Mouse (Mus musculus): ENCODE data around the gene Atoh7.
"Not testable (repeated sequence)": the region's sequence is repeated elsewhere in the genome, so short reads cannot be mapped to it uniquely, and the experiment has no call there.

Atoh7 gene

DNA sequence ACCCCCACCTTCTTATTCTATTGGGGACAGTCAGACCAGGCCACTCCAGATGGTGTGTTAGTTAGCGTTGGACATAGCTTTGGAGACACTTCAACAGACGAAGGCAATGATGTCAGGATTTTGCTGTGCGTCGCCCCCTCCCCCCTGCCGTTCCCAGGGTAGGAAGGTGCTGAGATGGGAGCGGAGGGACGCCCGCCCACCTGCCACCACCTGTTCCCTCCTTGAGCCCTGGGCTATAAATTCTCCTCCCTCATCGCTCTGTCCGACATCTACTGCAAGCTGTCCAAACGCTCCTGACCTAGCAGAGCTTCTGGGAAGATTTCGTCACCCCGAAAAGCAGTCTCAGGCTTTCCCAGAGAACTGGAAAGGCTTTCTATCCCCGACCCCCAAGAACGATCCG, at the start of gene Atoh7:
Gene Atoh7 (plus strand): TSS at position 131 of the 400 bp plus-strand sequence.
- no peak for DNase-seq

DNA sequence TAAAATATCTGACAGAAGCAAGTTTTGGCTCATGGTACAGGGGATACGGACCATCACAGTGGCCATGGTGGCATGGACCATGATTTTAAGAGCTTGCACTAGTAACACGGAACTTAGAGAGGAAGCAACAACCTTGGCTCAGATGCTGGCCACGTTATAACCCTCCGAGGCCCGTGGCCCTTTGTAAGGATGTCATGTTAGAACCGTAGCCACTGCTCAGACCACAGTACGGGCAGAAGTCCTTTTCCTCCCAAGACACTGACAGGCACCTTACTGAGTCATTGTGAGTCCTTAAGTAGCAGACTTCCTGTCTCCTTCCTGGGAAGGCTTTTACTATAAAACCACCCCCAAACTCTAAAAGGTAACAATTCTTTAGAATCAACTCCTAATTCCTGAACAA, 48.2 kb upstream of the Atoh7 start:
- DNase-seq, result no peak

DNA sequence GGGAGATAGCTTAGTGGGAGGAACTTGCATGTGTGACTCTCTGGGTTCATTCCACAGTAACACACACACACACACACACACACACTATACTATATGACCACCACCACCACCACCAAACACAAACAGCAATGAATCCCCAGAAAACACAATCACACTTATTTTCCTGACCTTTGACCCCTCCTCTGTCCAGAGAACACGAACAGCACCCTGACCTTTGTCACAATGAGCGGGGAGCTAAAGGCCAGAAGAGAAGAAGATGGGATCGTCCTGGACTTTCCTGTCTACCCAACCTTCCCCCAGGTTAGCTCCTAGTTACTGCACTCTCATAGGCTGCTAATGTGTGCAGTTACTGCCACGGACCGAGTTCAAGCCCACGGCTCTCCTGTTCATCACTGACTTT, 47.4 kb upstream of the Atoh7 start:
- no peak for DNase-seq

DNA sequence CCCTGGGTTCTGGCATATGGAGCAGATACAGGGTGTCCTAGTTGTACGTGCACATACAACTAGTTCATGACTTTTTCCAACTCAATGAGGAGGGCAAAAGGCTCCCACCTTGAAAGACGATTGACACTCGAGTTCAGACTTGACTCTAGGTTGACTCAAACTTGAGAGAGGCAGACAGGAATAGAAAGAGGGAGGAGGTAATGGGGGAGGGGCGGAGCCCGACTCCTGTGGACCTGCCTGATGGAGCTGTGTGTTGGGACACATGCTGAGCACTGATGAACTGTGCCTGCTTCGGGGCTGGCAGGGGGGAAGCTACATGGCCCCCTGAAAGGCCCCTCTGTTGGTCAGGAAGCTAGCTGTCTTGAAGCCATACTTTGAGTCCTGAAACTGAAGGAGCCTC, 46.4 kb upstream of the Atoh7 start:
- DNase-seq, result no peak

DNA sequence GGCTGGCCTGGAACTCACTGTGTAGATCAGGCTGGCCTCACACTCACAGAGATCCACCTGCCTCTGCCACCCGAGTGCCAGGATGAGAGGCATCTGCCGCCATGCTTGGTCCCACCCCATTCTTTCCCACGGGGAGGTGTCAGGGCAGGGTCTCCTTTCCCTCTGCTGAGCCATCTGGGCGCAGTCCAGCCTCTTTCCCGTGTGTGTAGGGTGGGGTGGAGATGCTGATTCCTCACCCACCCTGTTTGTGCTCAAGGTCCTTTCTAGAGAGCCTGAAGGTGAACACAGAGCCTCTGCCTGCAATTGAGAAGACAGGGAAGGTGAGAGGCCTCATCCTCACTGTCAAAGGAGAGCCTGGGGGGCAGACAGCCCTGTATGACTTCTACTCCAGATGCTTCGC, 45.4 kb upstream of the Atoh7 start:
- DNase-seq, result not testable (repeated sequence)

DNA sequence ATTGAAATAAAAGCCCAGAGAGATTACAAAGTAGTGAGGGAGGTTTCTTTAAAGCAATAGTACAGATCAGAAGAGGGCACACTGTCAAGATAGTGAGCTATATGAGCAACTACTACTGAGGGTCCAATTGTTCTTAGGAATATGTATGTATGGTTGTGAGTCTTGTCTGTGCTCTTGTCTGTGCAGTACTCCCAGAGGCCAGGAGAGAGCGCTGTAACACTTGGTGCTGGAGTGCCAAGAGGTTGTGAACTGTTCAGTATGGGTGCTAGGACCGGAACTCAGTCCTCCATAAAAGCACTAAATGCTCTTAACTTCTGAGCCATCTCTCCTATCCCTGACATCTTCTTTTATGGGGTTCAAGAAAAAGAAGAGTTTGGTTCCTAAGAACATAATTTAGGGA, 44.9 kb upstream of the Atoh7 start:
- no peak for DNase-seq

DNA sequence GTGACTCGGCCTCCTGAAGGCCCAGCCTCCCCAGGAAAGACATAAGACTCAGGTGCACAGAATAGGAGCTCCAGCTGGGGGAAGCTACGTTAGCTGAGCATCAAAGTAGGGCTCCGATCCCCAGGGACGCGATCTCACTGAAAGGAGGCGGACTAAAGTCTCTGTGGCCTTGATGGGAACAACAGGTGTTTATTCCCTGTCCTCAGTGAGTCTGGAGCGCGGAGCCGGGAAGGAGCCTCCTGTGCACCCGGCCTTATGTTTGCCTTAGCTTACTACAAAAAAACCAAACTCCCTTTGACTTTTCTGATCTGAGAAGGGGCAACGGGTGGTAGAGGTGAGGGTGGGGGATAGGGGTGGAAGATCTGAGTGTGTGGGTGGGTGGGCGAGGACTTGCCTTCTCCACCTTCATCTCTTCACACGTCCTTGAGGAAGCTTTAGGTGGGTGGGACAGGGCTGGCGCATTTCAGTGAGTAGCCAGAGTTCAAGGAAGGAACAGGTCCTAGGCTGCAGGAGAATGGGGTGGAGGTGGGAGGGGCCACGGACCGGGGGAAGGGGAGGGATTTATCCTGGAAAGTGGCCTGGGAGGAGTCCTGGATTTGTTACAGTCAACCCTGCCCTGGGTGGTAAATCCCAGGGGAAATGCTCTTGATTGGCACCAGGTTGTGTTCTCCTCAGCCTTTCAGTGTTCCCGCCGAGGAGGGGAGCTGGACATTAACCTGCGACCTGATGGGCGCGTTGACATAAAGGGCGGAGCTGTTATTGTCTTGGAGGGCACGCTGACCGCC, 42.3 kb upstream of the Atoh7 start:
- peak; percentile 56 for DNase-seq

DNA sequence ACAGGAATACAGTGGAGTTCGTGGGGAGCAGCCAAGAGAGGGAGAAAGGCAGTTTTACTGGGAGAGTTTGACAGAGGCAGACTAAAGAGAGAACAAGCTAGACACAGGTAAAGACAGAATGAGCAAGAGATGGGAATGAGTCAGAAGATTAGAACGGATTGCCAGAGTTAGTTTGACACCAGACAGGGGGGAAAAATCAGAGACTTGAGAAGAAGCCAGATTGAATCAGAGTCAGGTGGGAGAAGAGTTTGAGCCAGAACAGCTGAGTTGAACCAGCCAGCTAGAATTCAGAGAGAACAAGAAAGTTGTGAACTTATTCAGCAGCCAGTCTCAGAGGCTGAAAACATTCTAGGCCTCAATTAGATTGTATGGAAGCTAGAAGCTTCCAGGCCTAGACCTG, 39.6 kb upstream of the Atoh7 start, which contains the start of gene Pbld1:
Gene Pbld1 (plus strand): TSS at position 301 of the 400 bp plus-strand sequence.
- DNase-seq, result no peak

DNA sequence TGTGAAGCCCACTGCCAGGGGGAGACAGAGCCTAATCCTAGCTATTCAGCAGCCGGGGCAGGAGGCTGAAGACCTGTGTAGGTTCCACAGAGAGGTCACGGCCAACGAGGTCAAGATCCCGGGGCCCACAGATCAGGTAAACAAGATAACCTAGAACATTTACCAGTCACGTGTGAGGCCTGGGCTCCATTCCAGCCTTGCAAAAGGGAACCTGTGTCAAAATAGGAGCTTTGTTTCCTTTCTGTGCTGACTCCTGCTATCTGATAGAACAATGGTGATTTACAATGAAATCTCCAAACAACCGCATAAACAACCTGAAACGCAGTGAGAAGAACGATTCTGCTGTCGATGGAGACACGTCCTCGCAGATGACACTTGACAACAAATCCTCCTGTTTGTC, 39.0 kb upstream of the Atoh7 start:
- DNase-seq, result peak; percentile 85

DNA sequence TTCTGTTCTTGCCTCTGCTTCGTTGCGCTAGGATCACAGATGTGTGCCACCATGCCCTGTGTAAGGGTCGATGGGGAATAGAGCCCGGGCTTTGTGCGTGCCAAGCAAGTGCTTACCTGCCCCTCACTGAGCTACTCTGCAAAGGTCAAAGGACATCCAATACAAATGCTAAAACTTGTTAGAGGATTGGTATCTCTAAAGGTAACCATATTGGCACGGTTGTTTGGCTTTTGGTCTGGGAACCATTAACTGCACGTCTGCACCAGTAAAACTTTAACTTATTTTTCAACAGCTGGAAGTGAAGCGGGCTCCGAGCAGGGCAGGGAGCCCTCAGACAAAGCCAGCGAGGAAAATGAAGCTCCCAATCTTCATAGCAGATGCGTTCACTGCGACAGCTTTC, 38.2 kb upstream of the Atoh7 start:
- no peak for DNase-seq

DNA sequence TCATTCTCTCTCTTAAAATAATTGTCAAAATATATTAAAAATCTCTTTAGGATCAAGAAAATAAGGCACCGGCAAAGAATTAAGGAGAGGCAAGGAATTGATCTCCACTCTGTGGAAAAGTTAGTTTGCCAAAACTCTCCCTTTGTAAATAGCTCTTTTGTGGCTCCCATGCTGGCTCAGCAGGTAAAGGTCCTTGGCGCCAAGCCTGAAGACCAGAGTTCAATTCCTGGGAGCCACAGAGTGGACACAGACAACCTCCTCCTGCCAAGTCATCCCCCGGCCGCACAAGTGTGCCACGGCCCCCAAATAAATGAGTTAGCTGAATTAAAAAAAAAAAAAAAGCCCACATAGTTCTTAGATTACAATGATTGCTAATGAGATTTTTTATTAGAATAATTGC, 36.8 kb upstream of the Atoh7 start:
- DNase-seq, result no peak

DNA sequence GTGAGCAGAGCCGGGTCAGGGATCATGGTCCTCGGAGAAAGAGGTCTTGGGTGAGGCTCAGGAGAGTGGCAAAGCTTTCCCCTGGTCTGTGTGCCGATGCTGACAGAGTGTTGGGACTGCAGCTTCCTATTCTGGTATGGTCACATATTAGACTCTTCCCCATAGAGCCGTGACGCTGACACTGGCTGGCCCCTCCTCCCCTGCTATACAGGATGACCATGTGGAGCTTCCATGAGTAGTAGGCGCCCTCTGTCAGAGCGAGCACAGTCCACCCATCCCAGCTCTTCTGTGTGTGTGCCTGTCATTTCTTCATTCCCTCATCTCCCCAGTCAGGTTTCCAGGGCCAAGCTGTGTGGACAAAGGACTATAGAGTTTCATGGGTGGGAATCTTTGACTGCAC, 36.1 kb upstream of the Atoh7 start:
- DNase-seq, result no peak

DNA sequence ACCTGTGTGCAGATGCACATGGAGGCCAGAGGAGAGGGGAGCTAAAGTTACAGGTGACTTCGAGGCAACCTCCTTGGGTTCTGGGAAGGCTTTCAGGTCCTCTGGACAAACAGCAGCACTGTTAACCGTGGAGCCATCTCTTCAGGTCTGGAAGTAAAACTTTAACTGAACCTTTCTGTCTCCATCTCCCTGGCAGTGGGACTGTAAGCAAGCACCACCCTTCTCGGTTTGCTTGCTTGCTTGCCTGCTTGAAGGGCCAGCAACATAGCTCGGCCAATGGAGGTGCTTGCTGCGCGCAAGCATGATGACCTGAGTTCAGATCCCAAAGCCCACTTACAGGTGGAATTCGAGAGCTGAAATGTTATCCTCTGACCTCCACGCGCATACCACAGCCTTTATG, 34.9 kb upstream of the Atoh7 start:
- DNase-seq, result no peak

DNA sequence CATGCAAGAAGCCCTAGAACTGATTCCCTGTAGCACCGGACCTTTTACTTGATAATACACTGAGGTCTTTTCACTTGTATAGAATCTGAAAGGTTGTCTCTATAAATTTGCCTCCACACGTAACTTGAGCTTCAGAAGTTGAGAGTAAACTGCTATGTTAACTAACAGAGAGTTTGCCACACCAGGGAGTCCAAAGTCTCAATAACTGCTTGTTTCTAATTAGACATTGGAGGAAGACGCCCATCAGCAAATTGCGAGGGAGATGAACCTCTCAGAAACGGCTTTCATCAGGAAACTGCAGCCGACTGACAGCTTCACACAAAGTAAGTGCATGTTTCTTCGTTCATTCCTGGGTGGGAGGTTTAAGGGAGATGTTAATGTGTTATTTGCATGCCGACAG, 33.9 kb upstream of the Atoh7 start:
- no peak for DNase-seq

DNA sequence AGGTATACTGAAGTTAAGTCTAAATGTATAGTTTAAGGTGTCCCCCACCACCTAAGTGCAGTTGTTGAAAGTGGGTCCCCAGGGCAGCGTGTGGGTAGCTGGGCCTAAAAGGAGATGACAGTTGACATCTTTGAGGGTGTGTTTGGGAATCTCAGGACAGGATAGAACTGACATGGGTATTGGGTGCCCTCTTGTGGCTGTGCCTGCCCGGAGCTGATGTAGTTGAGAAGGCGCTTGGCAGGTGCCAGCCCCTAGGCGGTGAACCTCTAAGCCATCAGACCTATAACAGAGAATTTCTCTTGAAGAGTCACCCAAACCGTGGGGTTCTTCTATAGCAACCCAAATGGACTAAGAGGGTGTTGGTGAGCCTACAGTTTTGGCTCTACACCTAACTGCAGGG, 33.5 kb upstream of the Atoh7 start:
- DNase-seq, result peak; percentile 94

DNA sequence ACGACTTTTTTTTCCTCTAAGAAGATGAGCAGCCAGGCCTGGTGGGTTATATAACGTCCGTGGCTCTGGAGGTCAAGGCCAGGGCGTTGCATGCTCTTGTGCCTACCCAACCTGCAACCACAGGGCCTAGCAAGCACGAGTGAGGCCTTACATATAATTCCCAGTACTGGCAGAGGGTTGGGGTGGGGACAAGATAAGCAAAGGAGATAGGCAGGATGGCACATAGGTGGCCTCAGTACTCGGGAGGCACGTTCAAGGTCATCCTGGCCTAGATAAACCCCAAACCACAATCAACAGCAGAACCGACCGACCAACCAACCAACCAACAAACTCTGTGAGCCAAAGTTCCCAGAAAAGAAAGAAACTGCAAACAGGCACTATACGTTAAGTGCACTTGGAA, 13.1 kb upstream of the Atoh7 start:
- DNase-seq, result no peak

DNA sequence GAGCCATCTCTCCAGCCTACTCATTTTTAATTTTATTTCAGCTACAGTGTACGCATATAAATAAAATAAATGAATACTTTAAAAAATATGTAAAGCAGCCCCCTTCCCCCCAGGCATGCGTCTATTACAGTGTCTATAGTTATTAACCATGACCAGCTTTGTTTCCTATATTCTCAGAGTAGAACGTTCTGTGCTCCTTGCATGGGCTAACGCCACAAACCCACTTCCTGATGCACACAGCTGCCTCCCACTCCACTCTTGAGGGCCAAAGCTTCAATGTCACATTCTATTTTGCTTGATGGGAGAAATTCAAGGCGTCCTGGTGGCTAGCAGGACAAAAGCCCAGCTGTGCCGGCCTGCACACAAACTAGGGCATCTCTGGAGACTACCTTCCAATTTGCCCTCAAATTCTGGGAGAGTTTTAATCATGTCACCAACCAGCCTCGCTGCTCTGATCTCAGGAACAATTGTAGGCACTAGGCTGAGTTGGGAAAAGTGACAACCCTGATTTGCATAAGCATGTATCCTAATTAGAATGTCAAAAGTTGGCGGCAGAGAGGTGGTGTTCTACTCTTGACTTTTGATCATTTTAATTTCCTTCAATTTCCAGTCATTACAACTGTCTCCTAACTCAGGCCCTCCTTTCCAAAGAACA, 10.2 kb upstream of the Atoh7 start:
- DNase-seq, result no peak

DNA sequence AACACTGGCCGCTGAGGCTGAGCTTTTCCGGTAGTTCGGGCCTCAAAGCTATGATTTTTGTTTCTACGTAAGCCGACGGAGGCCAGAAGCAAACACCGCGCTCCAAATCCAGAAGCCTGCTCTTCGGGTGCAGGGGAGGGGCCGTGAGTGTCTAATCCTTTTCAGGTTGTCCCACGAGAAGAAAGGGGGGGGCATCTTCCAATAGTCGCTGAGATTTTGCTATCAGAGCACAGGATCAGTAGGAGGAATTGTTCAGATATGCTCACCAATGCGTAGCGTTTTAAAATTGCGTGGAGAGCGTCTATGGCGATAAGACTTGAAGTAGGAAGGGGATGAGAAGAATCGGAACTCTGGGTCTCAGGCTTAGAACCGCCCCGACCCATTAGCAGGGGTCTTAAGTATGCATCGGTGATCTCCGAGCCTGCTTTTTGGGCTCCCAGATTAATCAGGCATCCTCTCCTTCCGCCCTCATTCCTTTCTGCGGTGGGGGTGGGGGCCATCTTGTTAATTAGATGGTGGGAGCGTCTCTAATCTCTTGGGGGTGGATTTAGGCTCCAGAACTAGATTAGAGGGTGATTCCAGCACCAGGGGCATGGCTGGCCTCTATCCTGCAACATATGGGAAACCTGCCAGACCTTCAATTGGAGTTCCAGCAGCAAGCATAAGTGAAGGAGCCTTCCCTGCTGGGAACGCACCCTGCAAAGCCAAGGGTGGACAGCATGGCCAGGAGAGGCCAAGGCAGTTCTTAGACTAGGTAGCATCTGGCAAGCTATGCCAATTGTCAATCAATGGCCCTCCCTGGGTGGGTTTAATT, 9.5 kb upstream of the Atoh7 start:
- DNase-seq, result no peak

DNA sequence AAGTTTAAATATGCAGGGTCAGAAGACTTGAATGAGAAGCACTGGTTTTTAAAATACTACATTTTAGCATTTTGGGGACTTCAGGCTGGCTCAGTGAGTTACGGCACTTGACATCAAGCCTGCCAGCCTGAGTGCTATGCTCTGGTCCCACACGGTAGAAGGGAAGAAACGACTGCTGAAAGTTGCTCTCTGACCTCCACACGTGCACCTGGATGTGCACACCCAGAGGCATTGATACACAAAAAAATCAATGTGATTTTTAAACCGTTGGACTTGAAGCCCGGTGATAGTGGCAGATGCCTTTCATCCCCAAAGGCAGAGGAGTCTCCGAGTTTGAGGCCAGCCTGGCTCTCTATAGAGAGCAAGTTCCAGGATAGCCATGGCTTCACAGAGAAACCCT, 7.5 kb upstream of the Atoh7 start:
- no peak for DNase-seq

DNA sequence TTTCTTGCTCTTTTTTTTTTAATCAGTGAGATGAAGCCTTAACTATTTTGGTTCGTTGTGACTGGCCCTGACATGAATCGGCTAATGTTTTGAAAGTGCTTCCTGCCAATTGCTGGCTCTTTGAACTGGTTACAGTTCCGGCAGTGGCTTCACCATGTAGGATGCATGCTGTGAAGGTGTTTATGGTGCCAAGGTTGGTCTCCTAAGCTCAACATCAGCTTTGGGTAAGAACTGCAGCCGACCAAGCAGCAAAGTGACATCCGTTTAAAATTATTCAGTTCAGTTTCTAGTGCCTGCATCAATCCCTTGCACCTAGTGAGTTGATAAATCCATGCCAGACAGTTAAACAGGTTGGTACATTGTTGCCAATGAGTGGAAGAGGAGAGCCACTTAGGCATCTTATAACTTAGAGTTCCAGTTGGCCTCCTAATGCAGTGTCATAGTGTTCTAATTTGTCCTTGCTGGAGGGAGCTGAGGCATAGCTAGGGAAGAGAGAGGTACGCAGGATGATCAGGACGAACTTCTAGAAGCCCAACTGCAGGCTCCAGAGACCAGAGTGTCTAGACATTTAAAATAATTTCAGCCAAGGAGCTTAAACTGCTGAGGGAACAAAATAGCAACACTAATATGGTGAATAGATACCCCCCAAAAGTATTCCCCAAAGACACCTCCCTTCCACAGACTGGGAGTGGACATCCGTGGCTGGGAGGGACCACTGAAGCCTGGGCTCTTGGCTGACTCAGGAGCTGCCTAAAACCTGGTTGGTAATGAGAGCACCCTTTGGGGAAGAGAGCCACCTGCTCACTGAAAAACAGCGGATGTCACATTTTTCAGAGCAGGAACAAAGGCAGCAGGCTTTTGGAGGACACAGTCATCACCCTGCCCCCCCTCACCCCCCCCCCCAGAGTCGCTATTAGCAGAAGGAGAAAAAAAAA, 6.6 kb upstream of the Atoh7 start:
- no peak for DNase-seq

DNA sequence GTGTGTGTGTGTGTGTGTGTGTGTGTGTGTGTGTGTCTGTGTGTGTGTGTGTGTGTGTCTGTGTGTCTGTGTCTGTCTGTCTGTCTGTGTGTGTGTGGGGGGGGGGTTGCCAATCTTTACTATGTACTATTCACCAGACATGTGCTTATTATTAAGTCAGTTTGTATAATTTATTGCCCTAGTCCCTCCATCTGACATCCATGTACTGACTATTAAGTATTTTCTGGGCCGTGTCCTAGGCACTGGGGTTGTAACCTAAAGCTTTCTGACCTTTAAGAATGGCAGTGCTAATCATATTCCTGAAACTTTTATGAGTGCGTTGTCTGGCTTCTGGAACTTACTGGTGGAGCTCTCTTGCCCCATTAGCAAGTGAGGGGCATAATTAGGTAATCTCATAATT, 2.7 kb upstream of the Atoh7 start:
- no peak for DNase-seq

DNA sequence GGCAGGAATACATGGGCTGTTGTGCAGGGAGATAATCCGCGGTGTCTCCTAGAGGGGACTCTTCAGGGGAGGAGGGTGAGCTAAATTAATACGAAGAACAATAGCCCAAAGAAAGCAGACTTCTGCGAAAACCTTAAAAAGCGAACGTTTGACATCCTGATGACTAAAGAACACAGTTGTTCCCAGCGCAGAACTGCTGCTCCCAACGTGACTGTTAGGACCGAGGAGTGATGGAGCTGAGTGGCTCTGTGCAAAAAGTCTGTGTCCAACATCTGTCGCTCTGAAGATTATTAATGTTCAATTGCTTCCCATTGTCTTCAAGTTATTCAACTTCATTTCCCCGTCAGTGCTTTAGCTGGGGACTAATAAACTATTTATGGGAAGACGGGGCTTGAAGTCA, 1.3 kb upstream of the Atoh7 start:
- no peak for DNase-seq
